Mouse (Mus musculus): ENCODE data around the gene Scd2.
"Not testable (repeated sequence)": the region's sequence is repeated elsewhere in the genome, so short reads cannot be mapped to it uniquely, and the experiment has no call there.

Gene Scd2

GRCm38 (mm10) chr19:44297068-44297760 is 3.7 kb downstream of the Scd2 start:
- DNase-seq (ENCODE audit: low spot score) = no peak

GRCm38 (mm10) chr19:44297862-44298261 is 4.4 kb downstream of the Scd2 start:
- no peak for DNase-seq (ENCODE audit: low spot score)

- DNase-seq (ENCODE audit: low spot score) = no peak
Observed at GRCm38 (mm10) chr19:44299078-44299477, 5.6 kb downstream of the Scd2 start.

GRCm38 (mm10) chr19:44299902-44300301 is 6.4 kb downstream of the Scd2 start:
- no peak for DNase-seq (ENCODE audit: low spot score)

- DNase-seq (ENCODE audit: low spot score) = no peak
Observed at GRCm38 (mm10) chr19:44300520-44300919, 7.0 kb downstream of the Scd2 start.

- no peak for DNase-seq (ENCODE audit: low spot score)
Observed at GRCm38 (mm10) chr19:44301176-44301575, 7.7 kb downstream of the Scd2 start.

- DNase-seq (ENCODE audit: low spot score) = no peak
Observed at GRCm38 (mm10) chr19:44301671-44302305, 8.3 kb downstream of the Scd2 start.

- DNase-seq (ENCODE audit: low spot score) = no peak
Observed at GRCm38 (mm10) chr19:44302901-44303300, 9.4 kb downstream of the Scd2 start.

GRCm38 (mm10) chr19:44303502-44303901 is 10.0 kb downstream of the Scd2 start:
- no peak for DNase-seq (ENCODE audit: low spot score)

- no peak for DNase-seq (ENCODE audit: low spot score)
Observed at GRCm38 (mm10) chr19:44304419-44304818, 10.9 kb downstream of the Scd2 start.

- DNase-seq (ENCODE audit: low spot score) = no peak
Observed at GRCm38 (mm10) chr19:44304851-44305510, 11.5 kb downstream of the Scd2 start.

- DNase-seq (ENCODE audit: low spot score) = no peak
Observed at GRCm38 (mm10) chr19:44305701-44306100, 12.2 kb downstream of the Scd2 start.

- DNase-seq (ENCODE audit: low spot score) = no peak
Observed at GRCm38 (mm10) chr19:44306171-44306570, 12.7 kb downstream of the Scd2 start.

- DNase-seq (ENCODE audit: low spot score) = no peak
Observed at GRCm38 (mm10) chr19:44307101-44307914, 13.8 kb downstream of the Scd2 start.

- DNase-seq (ENCODE audit: low spot score) = no peak
Observed at GRCm38 (mm10) chr19:44307915-44308470, 14.5 kb downstream of the Scd2 start.

- DNase-seq (ENCODE audit: low spot score) = no peak
Observed at GRCm38 (mm10) chr19:44308611-44309246, 15.3 kb downstream of the Scd2 start.

GRCm38 (mm10) chr19:44309351-44310154 is 16.1 kb downstream of the Scd2 start:
- no peak for DNase-seq (ENCODE audit: low spot score)

- not testable (repeated sequence) for DNase-seq (ENCODE audit: low spot score)
Observed at GRCm38 (mm10) chr19:44310155-44310575, 16.7 kb downstream of the Scd2 start.

- no peak for DNase-seq (ENCODE audit: low spot score)
Observed at GRCm38 (mm10) chr19:44310814-44311213, 17.3 kb downstream of the Scd2 start.

- DNase-seq (ENCODE audit: low spot score) = no peak
Observed at GRCm38 (mm10) chr19:44311306-44312006, 18.0 kb downstream of the Scd2 start.

Measured in layer of hippocampus, adult 9-10 months (tissue).